Mouse (Mus musculus) hindbrain, postnatal 0 days (tissue): ENCODE measurements around the gene Rcvrn. TPM values are rescaled to one million over a fixed set of nuclear protein-coding genes. Genes with fewer than 3 reads are reported as not detected.

Source experiments
- ATAC-seq: fragments of 200-750 bp; cut with Nextera tagmentation; 2 replicates; pipeline ENCODE4 v1.8.0; 2017; ENCODE audit warnings: mild to moderate bottlenecking, moderate TSS enrichment, moderate library complexity
- DNase-seq: peaks from one replicate; pipeline ENCODE4 v3.0.0-alpha.2; 2015; ENCODE audit warnings: low spot score
- H3K27ac ChIP-seq: fragments of 300-500 bp; sonication (generic); 2 replicates; pipeline ENCODE4 v1.5.1; 2014; ENCODE audit warnings: mild to moderate bottlenecking
- H3K27me3 ChIP-seq: fragments of 300-500 bp; sonication (generic); 2 replicates; pipeline ENCODE4 v1.6.1; 2014; ENCODE audit warnings: low read length, mixed read lengths; ENCODE audit not compliant: insufficient read depth
- H3K36me3 ChIP-seq: fragments of 300-500 bp; sonication (generic); 2 replicates; pipeline ENCODE4 v1.6.1; 2014; ENCODE audit warnings: low read length, mixed read lengths; ENCODE audit not compliant: insufficient read depth
- H3K4me1 ChIP-seq: fragments of 300-500 bp; sonication (generic); 2 replicates; pipeline ENCODE4 v1.6.1; 2014; ENCODE audit warnings: antibody characterized with exemption, low read length, mixed read lengths; ENCODE audit not compliant: insufficient read depth
- H3K4me2 ChIP-seq: fragments of 300-500 bp; sonication (generic); 2 replicates; pipeline ENCODE4 v1.6.1; 2014; ENCODE audit warnings: low read depth, mild to moderate bottlenecking, low read length, moderate library complexity, mixed read lengths
- H3K4me3 ChIP-seq: fragments of 300-500 bp; sonication (generic); 2 replicates; pipeline ENCODE4 v1.5.1; 2014; ENCODE audit warnings: low read length
- H3K9ac ChIP-seq: fragments of 300-500 bp; sonication (generic); replicated peaks from 2 replicates; pipeline ENCODE4 v1.6.1; 2014; ENCODE audit warnings: mild to moderate bottlenecking, low read length, moderate library complexity, mixed read lengths
- H3K9me3 ChIP-seq: fragments of 300-500 bp; sonication (generic); 2 replicates; pipeline ENCODE4 v1.6.1; 2016; ENCODE audit warnings: low read length, mixed read lengths
- CTCF ChIP-seq: IDR thresholded peaks from 2 replicates; pipeline ENCODE4 v1.5.1; 2016; ENCODE audit warnings: antibody characterized with exemption, control low read depth, low read depth
- WGBS: fragments of 180-500 bp; shearing (Covaris S2); extraction: QIAGEN DNeasy Blood & Tissue Kit; methylation state at CpG from one replicate; pipeline ENCODE4 v1.1.7; 2014; 5-methylcytosine and 5-hydroxymethylcytosine counted together
- polyA plus RNA-seq: library from polyadenylated mRNA; unstranded; fragments of >200 nt; fragmentation: Nextera tagmentation; extraction: Ambion mirVana; gene quantifications from 2 replicates; pipeline ENCODE4 v1.2.1, GENCODE M21; 2015
- total RNA-seq: library from RNA; depleted of rRNA; stranded (reverse); fragments of >200 nt; gene quantifications from 2 replicates; pipeline ENCODE4 v1.2.3, GENCODE M21; 2014; rRNA removed

Rcvrn gene
- total and polyA plus RNA-seq, 2 experiments from 2014 or later = not detected

GRCm38 (mm10) chr11:67738846-67739490 lies 43.8 kb downstream of the Rcvrn start:
- no peak for TF ChIP-seq CTCF
- Histone ChIP-seq H3K9me3 (no peaks in the 10 kb centered on the region), H3K9ac (no peak overlapping the region), H3K27ac (no peak overlapping the region), H3K4me3 (no peak overlapping the region), H3K4me2 (no peak overlapping the region), H3K36me3 (no peaks in the 10 kb centered on the region), H3K4me1 (no peaks in the 10 kb centered on the region), H3K27me3 (no peaks in the 10 kb centered on the region)
- 89% methylated on average over 5 of the region's 5 CpGs for WGBS
- DNase-seq (no peak), ATAC-seq (no peak)

- no peaks in the 10 kb centered on the region for H3K9me3 ChIP-seq
- TF ChIP-seq CTCF = no peak
- no peak overlapping the region for H3K9ac ChIP-seq
- no peak for DNase-seq
- no peak for ATAC-seq
- H3K4me1 ChIP-seq = no peaks in the 10 kb centered on the region
- H3K4me3 ChIP-seq = no peak overlapping the region
- no peaks in the 10 kb centered on the region for H3K36me3 ChIP-seq
- H3K27ac ChIP-seq = no peak overlapping the region
- H3K4me2 ChIP-seq = no peak overlapping the region
- no peaks in the 10 kb centered on the region for H3K27me3 ChIP-seq
Measured at GRCm38 (mm10) chr11:67741569-67741968, 46.4 kb downstream of the Rcvrn start.

Other genes with a start within 250 kb of the Rcvrn start
- 73.1 and 76.0 TPM in 2 replicates for gene Gas7, start 239.9 kb upstream of the Rcvrn start, total RNA-seq
- 43.8 and 46.8 TPM in 2 replicates for gene Gas7, start 239.9 kb upstream of the Rcvrn start, polyA plus RNA-seq
- gene Glp2r, start 75.8 kb downstream of the Rcvrn start, total RNA-seq = 0.04 TPM in 1 of 2 replicates, not detected in the other
- gene Glp2r, start 75.8 kb downstream of the Rcvrn start, polyA plus RNA-seq = 0.09 TPM in 1 of 2 replicates, not detected in the other
- gene Gsg1l2, start 79.3 kb downstream of the Rcvrn start, total RNA-seq = not detected in 2 replicates
- gene Gsg1l2, start 79.3 kb downstream of the Rcvrn start, polyA plus RNA-seq = 0.20 TPM in 1 of 2 replicates, not detected in the other
- 0.16 TPM in 1 of 2 replicates, not detected in the other for gene Dhrs7c, start 102.9 kb downstream of the Rcvrn start, total RNA-seq
- 0.18 TPM in 1 of 2 replicates, not detected in the other for gene Dhrs7c, start 102.9 kb downstream of the Rcvrn start, polyA plus RNA-seq
- gene Usp43, start 226.8 kb downstream of the Rcvrn start, total RNA-seq = 0.94 and 1.6 TPM in 2 replicates
- gene Usp43, start 226.8 kb downstream of the Rcvrn start, polyA plus RNA-seq = 0.37 and 0.68 TPM in 2 replicates